Comparison of ENCODE assay signal across 21 mouse cellular contexts in genomic region chr12:30030571-30030970, GRCm38 (mm10).
"Had no signal": no experiment of that assay in that cellular context is flagged by ENCODE, and none has a peak within 500 bp of the region (broad histone marks: within the 10 kb centered on the region; RNA-seq: fewer than 3 reads in every experiment).

No protein-coding gene starts in this region.

- H3K27me3 ChIP-seq: heart, embryonic 12.5 days; intestine, embryonic 15.5 days; limb, embryonic 12.5 days had no signal

- H3K9me3 ChIP-seq: heart, embryonic 12.5 days; intestine, embryonic 15.5 days; limb, embryonic 10.5 days; limb, embryonic 12.5 days had no signal

- H3K36me3 ChIP-seq: heart, embryonic 12.5 days; intestine, embryonic 15.5 days; limb, embryonic 10.5 days; limb, embryonic 12.5 days had no signal

- H3K27ac ChIP-seq: gastrocnemius, adult 2 months; heart, adult 2 months; hindbrain, embryonic 14.5 days; intestine, embryonic 15.5 days; layer of hippocampus, adult 2 months; left cerebral cortex, adult 2 months; limb, embryonic 10.5 days; limb, embryonic 12.5 days had no signal

- ATAC-seq: hindbrain, embryonic 16.5 days; inflammation-experienced regulatory T-cells, adult 6 months; intestine, embryonic 15.5 days; intestine, postnatal 0 days had no signal

- DNase-seq: gastrocnemius, adult 2 months; gastrocnemius, postnatal 10 days; gastrocnemius, postnatal 25 days; heart, postnatal 10 days; heart, postnatal 4 days; kidney, adult 18-20 months; kidney, adult 8-10 months; kidney, postnatal 10 days; kidney, postnatal 4 days; liver had no signal

- H3K4me2 ChIP-seq: heart, embryonic 12.5 days; hindbrain, embryonic 14.5 days; intestine, embryonic 15.5 days; limb, embryonic 12.5 days had no signal

- H3K4me3 ChIP-seq: gastrocnemius, adult 2 months; heart, adult 2 months; heart, embryonic 12.5 days; intestine, embryonic 15.5 days; layer of hippocampus, adult 2 months; left cerebral cortex, adult 2 months; limb, embryonic 10.5 days; limb, embryonic 12.5 days had no signal

- H3K4me1 ChIP-seq: heart, embryonic 12.5 days; limb, embryonic 12.5 days had no signal

- H3K9ac ChIP-seq: heart, embryonic 12.5 days; hindbrain, embryonic 14.5 days; intestine, embryonic 15.5 days; limb, embryonic 12.5 days had no signal
